Mouse (Mus musculus): ENCODE measurements around the gene Tpo. TPM values are rescaled to one million over a fixed set of nuclear protein-coding genes. Genes with fewer than 3 reads are reported as not detected.

Tpo gene
- polyA plus RNA-seq (2015; fragmentation: Nextera tagmentation; extraction: Ambion mirVana), result 0.07 TPM in 1 of 2 replicates, not detected in the other

GRCm38 (mm10) chr12:30132524-30132923, at the start of gene Tpo:
TSS of gene Tpo (minus strand) at chr12:30132624.
- Histone ChIP-seq H3K9ac (replicated peaks) (no peak within 1 kb of the TSS), H3K9me3 (no peaks in the 10 kb centered on the region), H3K27ac (no peak within 1 kb of the TSS), H3K36me3 (no peaks in the 10 kb centered on the region), H3K27me3 (no peaks in the 10 kb centered on the region), H3K4me1 (replicated peaks) (peaks cover 11% of the 10 kb centered on the region), H3K4me3 (replicated peaks) (no peak within 1 kb of the TSS), H3K4me2 (replicated peaks) (no peak within 1 kb of the TSS)
- ATAC-seq, result no peak
- 93% methylated on average over 4 of the region's 4 CpGs for WGBS

- WGBS, result 90% methylated on average over 3 of the region's 3 CpGs
- ATAC-seq, result no peak
- H3K4me2 ChIP-seq (replicated peaks), result no peak overlapping the region
- no peak overlapping the region for H3K9ac ChIP-seq (replicated peaks)
- no peaks in the 10 kb centered on the region for H3K4me1 ChIP-seq (replicated peaks)
- H3K27ac ChIP-seq, result no peak overlapping the region
- no peaks in the 10 kb centered on the region for H3K9me3 ChIP-seq
- no peaks in the 10 kb centered on the region for H3K36me3 ChIP-seq
- no peak overlapping the region for H3K4me3 ChIP-seq (replicated peaks)
- H3K27me3 ChIP-seq, result no peaks in the 10 kb centered on the region
Measured at GRCm38 (mm10) chr12:30181721-30182120, 49.3 kb upstream of the Tpo start.

GRCm38 (mm10) chr12:30179623-30180022, 47.2 kb upstream of the Tpo start:
- Histone ChIP-seq H3K27ac (no peak overlapping the region), H3K4me2 (replicated peaks) (no peak overlapping the region), H3K9ac (replicated peaks) (no peak overlapping the region), H3K27me3 (no peaks in the 10 kb centered on the region), H3K9me3 (no peaks in the 10 kb centered on the region), H3K36me3 (no peaks in the 10 kb centered on the region), H3K4me1 (replicated peaks) (no peaks in the 10 kb centered on the region), H3K4me3 (replicated peaks) (no peak overlapping the region)
- no peak for ATAC-seq
- WGBS, result 93% methylated on average over 1 of the region's 1 CpGs

GRCm38 (mm10) chr12:30177966-30178365, 45.5 kb upstream of the Tpo start:
- Histone ChIP-seq H3K27ac (no peak overlapping the region), H3K4me3 (replicated peaks) (no peak overlapping the region), H3K9ac (replicated peaks) (no peak overlapping the region), H3K36me3 (no peaks in the 10 kb centered on the region), H3K4me1 (replicated peaks) (no peaks in the 10 kb centered on the region), H3K27me3 (no peaks in the 10 kb centered on the region), H3K9me3 (no peaks in the 10 kb centered on the region), H3K4me2 (replicated peaks) (no peak overlapping the region)
- 91% methylated on average over 6 of the region's 6 CpGs for WGBS
- ATAC-seq, result no peak

- WGBS, result 90% methylated on average over 2 of the region's 2 CpGs
Measured at GRCm38 (mm10) chr12:30177529-30177928, 45.1 kb upstream of the Tpo start.

GRCm38 (mm10) chr12:30168491-30168890, 36.1 kb upstream of the Tpo start:
- ATAC-seq, result no peak
- Histone ChIP-seq H3K4me2 (replicated peaks) (no peak overlapping the region), H3K27me3 (no peaks in the 10 kb centered on the region), H3K27ac (no peak overlapping the region), H3K4me1 (replicated peaks) (no peaks in the 10 kb centered on the region), H3K9ac (replicated peaks) (no peak overlapping the region), H3K4me3 (replicated peaks) (no peak overlapping the region), H3K9me3 (no peaks in the 10 kb centered on the region), H3K36me3 (no peaks in the 10 kb centered on the region)
- WGBS, result 85% methylated on average over 3 of the region's 3 CpGs

More at GRCm38 (mm10) chr12:30177529-30177928, 45.1 kb upstream of the Tpo start:
- Histone ChIP-seq H3K4me3 (replicated peaks) (no peak overlapping the region), H3K4me1 (replicated peaks) (no peaks in the 10 kb centered on the region), H3K9me3 (no peaks in the 10 kb centered on the region), H3K9ac (replicated peaks) (no peak overlapping the region), H3K27me3 (no peaks in the 10 kb centered on the region), H3K36me3 (no peaks in the 10 kb centered on the region), H3K4me2 (replicated peaks) (no peak overlapping the region), H3K27ac (no peak overlapping the region)
- no peak for ATAC-seq

- no peak for ATAC-seq
- no peaks in the 10 kb centered on the region for H3K27me3 ChIP-seq
- no peaks in the 10 kb centered on the region for H3K4me1 ChIP-seq (replicated peaks)
- no peak overlapping the region for H3K4me2 ChIP-seq (replicated peaks)
- no peaks in the 10 kb centered on the region for H3K36me3 ChIP-seq
- 83% methylated on average over 5 of the region's 5 CpGs for WGBS
- no peak overlapping the region for H3K4me3 ChIP-seq (replicated peaks)
- H3K9me3 ChIP-seq, result no peaks in the 10 kb centered on the region
- no peak overlapping the region for H3K27ac ChIP-seq
- no peak overlapping the region for H3K9ac ChIP-seq (replicated peaks)
Measured at GRCm38 (mm10) chr12:30164538-30164937, 32.1 kb upstream of the Tpo start.

GRCm38 (mm10) chr12:30164005-30164404, 31.6 kb upstream of the Tpo start:
- H3K27ac ChIP-seq, result no peak overlapping the region
- H3K9me3 ChIP-seq, result no peaks in the 10 kb centered on the region
- no peaks in the 10 kb centered on the region for H3K4me1 ChIP-seq (replicated peaks)
- no peaks in the 10 kb centered on the region for H3K27me3 ChIP-seq
- no peak overlapping the region for H3K4me2 ChIP-seq (replicated peaks)
- WGBS, result 96% methylated on average over 6 of the region's 6 CpGs
- no peak overlapping the region for H3K4me3 ChIP-seq (replicated peaks)
- no peaks in the 10 kb centered on the region for H3K36me3 ChIP-seq
- ATAC-seq, result no peak
- H3K9ac ChIP-seq (replicated peaks), result no peak overlapping the region

GRCm38 (mm10) chr12:30161731-30162406, 29.4 kb upstream of the Tpo start:
- Histone ChIP-seq H3K9ac (replicated peaks) (no peak overlapping the region), H3K9me3 (peaks cover 4% of the 10 kb centered on the region; the same call in 1 of the 2 replicates), H3K27ac (no peak overlapping the region), H3K4me3 (replicated peaks) (no peak overlapping the region), H3K4me2 (replicated peaks) (no peak overlapping the region), H3K4me1 (replicated peaks) (no peaks in the 10 kb centered on the region), H3K27me3 (no peaks in the 10 kb centered on the region), H3K36me3 (no peaks in the 10 kb centered on the region)
- WGBS, result 83% methylated on average over 5 of the region's 5 CpGs
- ATAC-seq, result no peak

- H3K36me3 ChIP-seq, result no peaks in the 10 kb centered on the region
- H3K4me3 ChIP-seq (replicated peaks), result no peak overlapping the region
- no peaks in the 10 kb centered on the region for H3K4me1 ChIP-seq (replicated peaks)
- WGBS, result 82% methylated on average over 3 of the region's 3 CpGs
- H3K9ac ChIP-seq (replicated peaks), result no peak overlapping the region
- no peak for ATAC-seq
- peaks cover 4% of the 10 kb centered on the region; the same call in 1 of the 2 replicates for H3K9me3 ChIP-seq
- no peak overlapping the region for H3K27ac ChIP-seq
- H3K4me2 ChIP-seq (replicated peaks), result no peak overlapping the region
- no peaks in the 10 kb centered on the region for H3K27me3 ChIP-seq
Measured at GRCm38 (mm10) chr12:30160475-30160874, 28.1 kb upstream of the Tpo start.

- Histone ChIP-seq H3K36me3 (no peaks in the 10 kb centered on the region), H3K4me2 (replicated peaks) (no peak overlapping the region), H3K9me3 (peaks cover 4% of the 10 kb centered on the region; the same call in 1 of the 2 replicates), H3K9ac (replicated peaks) (no peak overlapping the region), H3K27ac (no peak overlapping the region), H3K4me3 (replicated peaks) (no peak overlapping the region), H3K4me1 (replicated peaks) (no peaks in the 10 kb centered on the region), H3K27me3 (no peaks in the 10 kb centered on the region)
- no peak for ATAC-seq
- 90% methylated on average over 8 of the region's 8 CpGs for WGBS
Measured at GRCm38 (mm10) chr12:30159788-30160187, 27.4 kb upstream of the Tpo start.

GRCm38 (mm10) chr12:30154079-30154673, 21.8 kb upstream of the Tpo start:
- ATAC-seq, result no peak
- H3K27ac ChIP-seq, result no peak overlapping the region
- peaks cover 4% of the 10 kb centered on the region; the same call in 1 of the 2 replicates for H3K9me3 ChIP-seq
- H3K36me3 ChIP-seq, result no peaks in the 10 kb centered on the region
- no peak overlapping the region for H3K4me2 ChIP-seq (replicated peaks)
- no peak overlapping the region for H3K4me3 ChIP-seq (replicated peaks)
- no peak overlapping the region for H3K9ac ChIP-seq (replicated peaks)
- WGBS, result 59% methylated on average over 7 of the region's 7 CpGs
- H3K4me1 ChIP-seq (replicated peaks), result no peaks in the 10 kb centered on the region
- H3K27me3 ChIP-seq, result no peaks in the 10 kb centered on the region
